Mouse (Mus musculus) G1E-ER4 (cell line): ENCODE data around the gene Gapt. TPM values are rescaled to one million over a fixed set of nuclear protein-coding genes. Genes with fewer than 3 reads are reported as not detected.

ENCODE experiments used
- GATA1 ChIP-seq: IDR thresholded peaks from one replicate; pipeline ENCODE4 v1.8.0; 2012; ENCODE audit warnings: low read length, inconsistent platforms
- polyA plus RNA-seq: library from polyadenylated mRNA; stranded (reverse); fragments of >175 nt; gene quantifications from 2 replicates; pipeline ENCODE4 v1.2.3, GENCODE M21; 2012

The Gapt gene
- polyA plus RNA-seq: not detected in 2 replicates

GRCm38 (mm10) chr13:110356941-110357340, at the start of gene Gapt:
Gene Gapt (minus strand): TSS chr13:110357199.
- no peak for TF ChIP-seq GATA1

- no peak for TF ChIP-seq GATA1
These were observed 49.2 kb upstream of the Gapt start for GRCm38 (mm10) chr13:110406152-110406551.

- TF ChIP-seq GATA1: no peak
These were observed 47.1 kb upstream of the Gapt start for GRCm38 (mm10) chr13:110404059-110404458.

GRCm38 (mm10) chr13:110401877-110402276, 44.9 kb upstream of the Gapt start:
- no peak for TF ChIP-seq GATA1

- no peak for TF ChIP-seq GATA1
These were observed 44.4 kb upstream of the Gapt start for GRCm38 (mm10) chr13:110401443-110401842.

- TF ChIP-seq GATA1: no peak
These were observed 41.7 kb upstream of the Gapt start for GRCm38 (mm10) chr13:110398513-110399270.

- TF ChIP-seq GATA1: no peak
These were observed 40.8 kb upstream of the Gapt start for GRCm38 (mm10) chr13:110397750-110398149.

GRCm38 (mm10) chr13:110395916-110396685, 39.1 kb upstream of the Gapt start:
- TF ChIP-seq GATA1: no peak

- TF ChIP-seq GATA1: no peak
These were observed 38.3 kb upstream of the Gapt start for GRCm38 (mm10) chr13:110395179-110395794.

- no peak for TF ChIP-seq GATA1
These were observed 37.5 kb upstream of the Gapt start, which contains the start of gene Plk2 for GRCm38 (mm10) chr13:110394291-110395178. Gene Plk2 (plus strand): TSS chr13:110395046.

- no peak for TF ChIP-seq GATA1
These were observed 35.6 kb upstream of the Gapt start for GRCm38 (mm10) chr13:110392631-110393030.

- no peak for TF ChIP-seq GATA1
These were observed 35.2 kb upstream of the Gapt start for GRCm38 (mm10) chr13:110392210-110392609.

- no peak for TF ChIP-seq GATA1
These were observed 27.5 kb upstream of the Gapt start for GRCm38 (mm10) chr13:110384514-110384913.

GRCm38 (mm10) chr13:110382447-110382901, 25.5 kb upstream of the Gapt start:
- TF ChIP-seq GATA1: no peak

GRCm38 (mm10) chr13:110369673-110370072, 12.7 kb upstream of the Gapt start:
- no peak for TF ChIP-seq GATA1
